In the genomic region with DNA sequence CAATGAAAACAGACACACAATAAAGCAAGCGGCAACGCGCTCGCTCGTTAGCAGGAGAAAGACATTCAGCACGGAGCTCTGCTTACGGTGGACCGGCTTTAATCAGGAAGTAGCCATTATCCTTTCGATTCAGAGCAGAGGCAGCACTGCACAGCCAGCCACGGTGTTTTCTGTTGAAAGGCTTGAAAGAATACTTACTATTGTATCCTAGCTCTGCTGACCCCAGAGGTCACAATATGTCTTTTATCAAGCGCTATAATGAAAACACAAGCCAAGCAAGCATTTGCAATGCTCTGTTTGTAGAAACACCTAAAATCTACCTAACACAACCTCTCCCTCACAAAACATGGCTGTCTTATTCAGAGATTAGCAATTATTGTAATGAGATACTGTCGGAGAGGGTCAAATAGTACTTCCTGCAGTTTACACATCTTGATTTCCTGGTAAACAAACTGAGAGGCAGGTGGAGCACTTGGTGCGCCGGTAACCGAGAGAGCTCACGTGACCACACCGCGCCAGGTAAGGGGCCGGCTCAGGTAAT, we compare ENCODE assay signal across 8 mouse cellular contexts.
DNase-seq lines count a peak whose midpoint lies in the region; ATAC-seq and TF ChIP-seq lines count a peak whose summit lies in the region.

No protein-coding gene starts in this region.

- TF ChIP-seq EP300 in ES-Bruce4 (IDR thresholded peaks at IDR 0.05; ENCODE audit: insufficient read depth, low read depth, low read length), result no peak

- H3K9me3 ChIP-seq in ES-Bruce4 (replicated peaks; ENCODE audit: control insufficient read depth, insufficient read depth, low read length, poor library complexity, severe bottlenecking), result no peaks in the 10 kb centered on the region
- H3K9me3 ChIP-seq in embryonic facial prominence, embryonic 14.5 days (ENCODE audit: control insufficient read depth, low read length), result no peaks in the 10 kb centered on the region
- no peaks in the 10 kb centered on the region for H3K9me3 ChIP-seq in neural tube, embryonic 13.5 days

- no peaks in the 10 kb centered on the region for H3K36me3 ChIP-seq in ES-Bruce4 (ENCODE audit: control insufficient read depth, insufficient read depth, low read length, poor library complexity, severe bottlenecking)
- H3K36me3 ChIP-seq in embryonic facial prominence, embryonic 14.5 days (ENCODE audit: control insufficient read depth, insufficient read depth, low read length), result no peaks in the 10 kb centered on the region
- H3K36me3 ChIP-seq in neural tube, embryonic 13.5 days, result no peaks in the 10 kb centered on the region

- peak overlapping the region; percentile 64 for H3K4me2 ChIP-seq in embryonic facial prominence, embryonic 14.5 days (ENCODE audit: low read depth, low read length)
- H3K4me2 ChIP-seq in neural tube, embryonic 13.5 days, result peak overlapping the region; percentile 64

- peak; percentile 68 for DNase-seq in embryonic facial prominence, embryonic 14.5 days (ENCODE audit: low spot score)
- DNase-seq in heart, postnatal 14 days, result peak; percentile 42 to 43
- peak; percentile 55 to 66 for DNase-seq in kidney, postnatal 36 days
- peak; percentile 59 to 63 for DNase-seq in lung, adult 18-20 months
- no peak for DNase-seq in adipocyte (ENCODE audit: low spot score)

- H3K4me3 ChIP-seq in ES-Bruce4 (ENCODE audit: low read depth, low read length), result peak overlapping the region; percentile 76
- peak overlapping the region; percentile 64 for H3K4me3 ChIP-seq in bone marrow, adult 2 months (replicated peaks; ENCODE audit: control insufficient read depth, low read depth, low read length)
- H3K4me3 ChIP-seq in embryonic facial prominence, embryonic 14.5 days (ENCODE audit: low read depth, low read length), result peak overlapping the region; percentile 37
- H3K4me3 ChIP-seq in neural tube, embryonic 13.5 days, result peak overlapping the region; percentile 39

- peak; percentile 70 for ATAC-seq in embryonic facial prominence, embryonic 14.5 days (ENCODE audit: low read depth)
- peak; percentile 77 for ATAC-seq in neural tube, embryonic 13.5 days (ENCODE audit: low read depth)

- peak overlapping the region; percentile 59 for H3K9ac ChIP-seq in ES-Bruce4 (ENCODE audit: low read depth, poor library complexity, severe bottlenecking)
- peak overlapping the region; percentile 45 for H3K9ac ChIP-seq in embryonic facial prominence, embryonic 14.5 days (ENCODE audit: low read depth, low read length)
- peak overlapping the region; percentile 66 for H3K9ac ChIP-seq in neural tube, embryonic 13.5 days

- H3K4me1 ChIP-seq in ES-Bruce4 (ENCODE audit: control insufficient read depth, insufficient read depth, low read length), result peaks cover 2% of the 10 kb centered on the region
- no peaks in the 10 kb centered on the region for H3K4me1 ChIP-seq in bone marrow, adult 2 months (ENCODE audit: control insufficient read depth, insufficient read depth, low read length)
- H3K4me1 ChIP-seq in embryonic facial prominence, embryonic 14.5 days (ENCODE audit: control insufficient read depth, insufficient read depth, low read length), result no peaks in the 10 kb centered on the region
- peaks cover 13% of the 10 kb centered on the region for H3K4me1 ChIP-seq in neural tube, embryonic 13.5 days (replicated peaks)

- intact Hi-C loops in heart, postnatal 14 days (cut with DNase I), result no loop called here

- no peaks in the 10 kb centered on the region for H3K27me3 ChIP-seq in ES-Bruce4 (ENCODE audit: control insufficient read depth, insufficient read depth, low read length, poor library complexity, severe bottlenecking)
- H3K27me3 ChIP-seq in embryonic facial prominence, embryonic 14.5 days (replicated peaks; ENCODE audit: control insufficient read depth, insufficient read depth, low read length), result no peaks in the 10 kb centered on the region
- no peaks in the 10 kb centered on the region for H3K27me3 ChIP-seq in neural tube, embryonic 13.5 days

- TF ChIP-seq CTCF in ES-Bruce4 (IDR thresholded peaks at IDR 0.05; ENCODE audit: low read depth, low read length), result no peak
- TF ChIP-seq CTCF in bone marrow, adult 2 months (IDR thresholded peaks at IDR 0.05; ENCODE audit: control insufficient read depth, insufficient read depth, low read length), result no peak

- peak overlapping the region; percentile 83 for H3K27ac ChIP-seq in ES-Bruce4 (ENCODE audit: insufficient read depth, low read length)
- 0 out of 2 replicates have a peak overlapping the region, but pooled peaks have one; percentile 41 for H3K27ac ChIP-seq in bone marrow, adult 2 months (ENCODE audit: control insufficient read depth, insufficient read depth, low read depth, low read length, poor library complexity)
- peak overlapping the region; percentile 42; the same call in 1 of the 2 replicates for H3K27ac ChIP-seq in embryonic facial prominence, embryonic 14.5 days (replicated peaks; ENCODE audit: low read depth, low read length)
- H3K27ac ChIP-seq in neural tube, embryonic 13.5 days (replicated peaks), result peak overlapping the region; percentile 83

- TF ChIP-seq POLR2A in ES-Bruce4 (IDR thresholded peaks at IDR 0.05; ENCODE audit: insufficient read depth, low read length), result no peak
- no peak for TF ChIP-seq POLR2A in bone marrow, adult 2 months (IDR thresholded peaks at IDR 0.05; ENCODE audit: borderline replicate concordance, control insufficient read depth, low read depth, low read length)

- WGBS in bone marrow, adult 2 months, result 2% methylated on average over 19 of the region's 19 CpGs
- WGBS in embryonic facial prominence, embryonic 14.5 days, result 7% methylated on average over 19 of the region's 19 CpGs
- 9% methylated on average over 19 of the region's 19 CpGs for WGBS in neural tube, embryonic 13.5 days
